In the genomic region with DNA sequence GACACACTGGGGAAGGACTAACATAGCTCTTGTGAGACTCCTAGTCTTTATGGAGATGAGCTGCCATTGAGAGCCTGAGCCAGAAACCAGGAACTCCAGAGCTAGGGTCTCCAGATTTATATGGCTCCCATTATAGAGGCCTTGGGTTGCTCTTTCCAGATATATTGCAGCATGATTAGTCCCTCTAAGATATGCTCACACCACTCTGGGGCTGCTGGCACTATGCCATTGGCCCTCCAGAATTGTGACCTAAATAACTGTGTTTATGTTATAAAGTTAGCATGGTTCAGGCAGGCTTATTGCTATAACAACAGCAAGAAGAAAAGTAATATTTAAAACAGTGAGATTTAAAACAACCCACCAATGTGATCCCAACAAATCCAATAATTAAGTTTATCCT, we compare ENCODE assay signal across 23 mouse cellular contexts. TPM values are rescaled to one million over a fixed set of nuclear protein-coding genes. Genes with fewer than 3 reads are reported as not detected.
"Had no signal": no experiment of that assay in that cellular context is flagged by ENCODE, and none has a peak within 500 bp of the region (broad histone marks: within the 10 kb centered on the region; RNA-seq: fewer than 3 reads in every experiment).

No protein-coding gene starts in this region.

- H3K36me3 ChIP-seq: liver, embryonic 13.5 days; liver, embryonic 15.5 days; midbrain, embryonic 13.5 days; midbrain, embryonic 15.5 days; neural tube, embryonic 12.5 days; stomach, embryonic 15.5 days had no signal

- H3K27me3 ChIP-seq: liver, embryonic 13.5 days; liver, embryonic 15.5 days; megakaryocyte, embryonic 14.5 days; midbrain, embryonic 13.5 days; midbrain, embryonic 15.5 days; neural tube, embryonic 12.5 days; stomach, embryonic 15.5 days had no signal

- ATAC-seq: liver, postnatal 0 days; midbrain, embryonic 13.5 days; midbrain, embryonic 15.5 days had no signal

- H3K9ac ChIP-seq: liver, embryonic 13.5 days; liver, embryonic 15.5 days; liver, postnatal 0 days; midbrain, embryonic 13.5 days; midbrain, embryonic 15.5 days; neural tube, embryonic 12.5 days; stomach, embryonic 15.5 days had no signal

- H3K4me2 ChIP-seq: liver, embryonic 11.5 days; liver, embryonic 13.5 days; liver, embryonic 15.5 days; midbrain, embryonic 11.5 days; midbrain, embryonic 13.5 days; midbrain, embryonic 15.5 days; neural tube, embryonic 12.5 days; stomach, embryonic 15.5 days had no signal

- H3K4me3 ChIP-seq: liver, embryonic 13.5 days; liver, embryonic 15.5 days; megakaryocyte, embryonic 14.5 days; midbrain, embryonic 13.5 days; midbrain, embryonic 15.5 days; neural tube, embryonic 12.5 days; stomach, embryonic 15.5 days had no signal

- H3K27ac ChIP-seq: liver, embryonic 13.5 days; liver, embryonic 15.5 days; macrophage; midbrain, embryonic 13.5 days; midbrain, embryonic 15.5 days; neural tube, embryonic 12.5 days; stomach, embryonic 15.5 days; stomach, postnatal 0 days had no signal

- H3K9me3 ChIP-seq: liver, embryonic 13.5 days; liver, embryonic 15.5 days; megakaryocyte, embryonic 14.5 days; midbrain, embryonic 13.5 days; midbrain, embryonic 15.5 days; neural tube, embryonic 12.5 days; stomach, embryonic 15.5 days had no signal

- DNase-seq: liver, embryonic 13.5 days; liver, postnatal 0 days; lung, adult 2 months; right cerebral cortex, postnatal 14 days; thymus, adult 2 months; thymus, postnatal 25 days; thymus, postnatal 4 days had no signal

- H3K4me1 ChIP-seq: liver, embryonic 13.5 days; liver, embryonic 15.5 days; megakaryocyte, embryonic 14.5 days; neural tube, embryonic 12.5 days; stomach, embryonic 15.5 days had no signal

RNA-seq across cellular contexts. Expression of a gene that starts 35.2 kb away (rescaled TPM):
- polyA plus RNA-seq: liver, embryonic 11.5 days; liver, embryonic 13.5 days; liver, embryonic 15.5 days; liver, postnatal 0 days; lung, adult 2 months; lung, embryonic 16.5 days; macrophage; midbrain, embryonic 11.5 days; midbrain, embryonic 13.5 days; midbrain, embryonic 15.5 days; midbrain, postnatal 0 days; neural tube, embryonic 12.5 days; neural tube, embryonic 14.5 days; spleen, adult 2 months; stomach, embryonic 15.5 days; stomach, postnatal 0 days; testis, adult 2 months; thymus, adult 2 months; urinary bladder, adult 2 months had no signal
